Mouse (Mus musculus) lung, adult 2 months (tissue): ENCODE results near the gene D11Wsu47e. TPM values are rescaled to one million over a fixed set of nuclear protein-coding genes. Genes with fewer than 3 reads are reported as not detected.

Source experiments
- DNase-seq: peaks from one replicate; pipeline ENCODE4 v3.0.0; 2022
- H3K4me1 ChIP-seq: fragments of 200-500 bp; 2 replicates; pipeline ENCODE4 v1.6.1; 2011; ENCODE audit warnings: low read length; ENCODE audit not compliant: control insufficient read depth, insufficient read depth
- H3K4me3 ChIP-seq: fragments of 200-500 bp; replicated peaks from 2 replicates; pipeline ENCODE3; 2011; ENCODE audit warnings: low read depth, mild to moderate bottlenecking, control low read depth, low read length; ENCODE audit errors: extremely low read depth
- CTCF ChIP-seq: fragments of 200-500 bp; IDR thresholded peaks from 2 replicates; pipeline ENCODE4 v1.5.1; 2011; ENCODE audit warnings: mild to moderate bottlenecking, low read length, control low read depth; ENCODE audit not compliant: insufficient read depth
- POLR2A ChIP-seq: fragments of 200-500 bp; IDR thresholded peaks from 2 replicates; pipeline ENCODE4 v1.6.1; 2011; ENCODE audit warnings: low read depth, mild to moderate bottlenecking, control low read depth, low read length, borderline replicate concordance; ENCODE audit errors: extremely low read depth
- WGBS: fragments of 180-500 bp; shearing (Covaris S2); methylation state at CpG from one replicate; pipeline ENCODE4 v1.1.7; 2018; 5-methylcytosine and 5-hydroxymethylcytosine counted together
- polyA plus RNA-seq: library from polyadenylated mRNA; depleted of rRNA; stranded (reverse); fragments of >200 nt; gene quantifications from 2 replicates; pipeline ENCODE4 v1.2.3, GENCODE M21; 2012

The D11Wsu47e gene
- polyA plus RNA-seq, 1 experiment: 7.1 TPM

GRCm38 (mm10) chr11:113729239-113729638 lies 45.0 kb downstream of the D11Wsu47e start:
- no peak overlapping the region for H3K4me3 ChIP-seq
- no peak for DNase-seq
- H3K4me1 ChIP-seq: peaks cover 48% of the 10 kb centered on the region
- 84% methylated on average over 21 of the region's 21 CpGs for WGBS
- TF ChIP-seq CTCF: no peak

GRCm38 (mm10) chr11:113729917-113730316 lies 45.7 kb downstream of the D11Wsu47e start:
- DNase-seq: no peak
- Histone ChIP-seq H3K4me1 (peaks cover 55% of the 10 kb centered on the region), H3K4me3 (no peak overlapping the region)
- WGBS: 25% methylated on average over 8 of the region's 8 CpGs
- TF ChIP-seq CTCF: no peak
- 0 out of 2 replicates have a peak, but pooled peaks have one; percentile 12 for TF ChIP-seq POLR2A

DNA sequence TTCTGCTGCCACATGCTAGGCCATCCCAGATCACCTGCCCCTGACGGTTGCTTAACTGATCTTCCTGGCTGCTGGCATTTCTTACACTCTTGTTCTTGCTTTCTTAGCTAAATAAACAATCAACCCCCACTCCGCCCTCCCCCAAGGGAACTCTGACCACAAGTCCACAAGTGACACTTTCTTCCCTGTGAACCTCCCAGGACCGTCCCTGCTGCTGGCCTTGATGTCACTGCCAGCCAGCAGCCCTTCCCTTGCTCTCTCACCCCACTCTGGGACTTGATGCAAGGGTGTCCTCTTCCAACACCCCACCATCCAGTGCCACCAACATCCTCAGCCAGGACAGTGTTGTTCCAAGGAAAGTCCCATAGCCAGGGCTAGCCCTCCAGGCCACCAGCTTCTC lies 46.7 kb downstream of the D11Wsu47e start:
- H3K4me1 ChIP-seq: peaks cover 57% of the 10 kb centered on the region
- DNase-seq: no peak
- TF ChIP-seq POLR2A: no peak
- TF ChIP-seq CTCF: no peak
- H3K4me3 ChIP-seq: no peak overlapping the region
- 20% methylated on average over 3 of the region's 3 CpGs for WGBS

GRCm38 (mm10) chr11:113731945-113732612 lies 47.9 kb downstream of the D11Wsu47e start:
- no peak for DNase-seq
- peaks cover 61% of the 10 kb centered on the region for H3K4me1 ChIP-seq
- WGBS: 74% methylated on average over 10 of the region's 10 CpGs
- TF ChIP-seq CTCF: 0 out of 2 replicates have a peak, but pooled peaks have one; percentile 13
- TF ChIP-seq POLR2A: no peak
- no peak overlapping the region for H3K4me3 ChIP-seq

GRCm38 (mm10) chr11:113733631-113734364 lies 49.6 kb downstream of the D11Wsu47e start:
- 15% methylated on average over 6 of the region's 6 CpGs for WGBS
- peak; percentile 16; the same call in 1 of the 2 replicates for TF ChIP-seq POLR2A
- no peak for TF ChIP-seq CTCF
- peaks cover 68% of the 10 kb centered on the region for H3K4me1 ChIP-seq
- peak; percentile 66 for DNase-seq
- H3K4me3 ChIP-seq: no peak overlapping the region

DNA sequence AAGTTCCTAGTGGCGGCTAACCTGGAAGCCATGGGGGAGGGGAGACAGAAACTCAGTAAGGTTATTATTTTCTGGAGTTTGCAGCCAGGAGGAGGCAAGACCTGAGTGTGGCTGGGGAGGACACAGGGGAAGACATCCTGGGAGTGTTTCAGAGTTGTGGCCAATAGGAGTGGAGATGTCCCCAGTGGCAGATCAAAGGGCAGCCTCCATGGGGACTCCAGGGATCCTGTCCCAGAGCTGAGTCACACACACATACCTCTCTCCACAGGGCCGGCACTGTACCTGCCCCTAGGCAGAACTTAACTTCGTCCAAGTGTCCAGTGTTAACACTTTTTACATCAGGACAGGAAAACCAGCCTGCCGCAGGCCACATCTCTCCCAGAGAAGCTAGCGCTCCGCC lies 50.9 kb downstream of the D11Wsu47e start:
- H3K4me1 ChIP-seq: peaks cover 70% of the 10 kb centered on the region
- TF ChIP-seq POLR2A: no peak
- TF ChIP-seq CTCF: no peak
- DNase-seq: no peak
- WGBS: 44% methylated on average over 6 of the region's 6 CpGs
- no peak overlapping the region for H3K4me3 ChIP-seq

DNA sequence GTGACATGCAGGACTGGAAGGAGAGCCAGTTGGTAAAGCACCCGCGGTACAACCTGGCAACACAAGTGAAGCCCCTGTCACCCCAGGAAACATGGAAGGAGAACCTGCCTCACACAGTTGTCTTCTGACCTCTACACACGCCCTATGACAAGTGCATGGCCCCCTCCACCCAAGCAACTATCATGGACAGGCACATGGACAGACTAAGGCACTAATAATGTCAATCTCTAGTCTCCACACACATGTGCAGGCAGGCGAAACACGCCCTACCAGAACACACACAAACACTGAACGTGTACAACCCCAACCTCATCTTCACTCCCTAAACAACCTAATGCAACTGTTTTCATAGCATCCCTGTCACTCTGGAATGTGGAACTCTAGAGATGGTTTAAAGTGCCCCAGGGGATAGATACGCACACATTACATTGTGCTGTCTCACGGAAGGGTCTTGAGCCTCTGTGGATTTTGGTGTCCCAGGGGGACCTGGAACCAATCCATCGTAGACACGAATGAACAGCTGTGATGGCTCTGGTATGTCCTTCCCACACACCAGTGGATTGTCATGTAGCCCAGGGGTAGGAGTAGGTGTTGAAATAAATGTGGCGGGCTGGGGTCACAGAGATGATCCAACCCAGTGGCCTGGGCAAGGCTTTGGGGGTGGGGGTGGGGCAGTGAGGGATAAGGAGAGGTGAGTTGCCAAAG lies 52.8 kb downstream of the D11Wsu47e start:
- no peak overlapping the region for H3K4me3 ChIP-seq
- WGBS: 72% methylated on average over 11 of the region's 11 CpGs
- peaks cover 66% of the 10 kb centered on the region for H3K4me1 ChIP-seq
- TF ChIP-seq POLR2A: no peak
- no peak for DNase-seq

DNA sequence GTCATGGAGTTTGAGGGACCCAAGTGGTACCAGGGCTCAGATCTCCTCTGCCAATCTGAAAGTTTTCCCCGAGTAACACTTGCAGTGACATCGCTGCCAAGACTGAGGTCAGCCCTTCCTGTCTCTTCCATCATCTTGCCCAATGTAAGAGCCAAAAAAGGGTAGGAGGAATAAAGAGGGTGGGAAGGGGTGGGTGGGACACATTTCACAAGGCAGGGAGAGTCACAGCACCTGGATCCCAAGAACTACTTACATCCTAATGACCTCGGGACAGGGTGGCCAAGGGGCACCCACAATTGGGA lies 53.3 kb downstream of the D11Wsu47e start:
- WGBS: 28% methylated on average over 3 of the region's 3 CpGs
- TF ChIP-seq POLR2A (no peak), CTCF (no peak)
- Histone ChIP-seq H3K4me3 (no peak overlapping the region), H3K4me1 (peaks cover 65% of the 10 kb centered on the region)
- no peak for DNase-seq

DNA sequence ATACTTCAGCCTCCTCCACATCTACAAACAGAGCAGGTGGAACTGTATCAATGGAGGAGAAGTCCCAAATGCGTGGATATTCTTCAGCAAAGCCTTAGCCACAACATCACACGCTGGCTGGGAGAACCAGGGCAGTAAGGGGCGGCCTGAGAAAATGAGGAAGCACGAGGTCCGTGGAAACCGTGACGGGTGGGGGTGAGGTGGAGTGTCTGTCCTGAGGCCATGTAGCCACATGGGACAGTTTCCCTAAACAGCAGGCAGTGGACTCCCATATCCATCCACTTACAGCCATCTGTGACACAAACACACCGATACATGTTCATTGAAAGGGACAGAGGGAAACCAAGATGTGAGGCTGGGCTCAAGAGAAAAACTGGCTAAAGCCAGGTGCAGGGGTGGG lies 53.7 kb downstream of the D11Wsu47e start:
- WGBS: 53% methylated on average over 8 of the region's 8 CpGs
- Histone ChIP-seq H3K4me1 (peaks cover 61% of the 10 kb centered on the region), H3K4me3 (no peak overlapping the region)
- DNase-seq: no peak
- no peak for TF ChIP-seq POLR2A
- TF ChIP-seq CTCF: no peak
